Mouse (Mus musculus) stomach, embryonic 14.5 days (tissue): ENCODE data around the gene Mtx3. TPM values are rescaled to one million over a fixed set of nuclear protein-coding genes. Genes with fewer than 3 reads are reported as not detected.
A peak's percentile ranks its signal among the peaks of the same experiment; 100 is the strongest.
"Not testable (repeated sequence)": the region's sequence is repeated elsewhere in the genome, so short reads cannot be mapped to it uniquely, and the experiment has no call there.

Source experiments
- ATAC-seq: fragments of 200-750 bp; cut with Nextera tagmentation; 2 replicates; pipeline ENCODE4 v1.8.0; 2017; ENCODE audit warnings: low read depth, moderate TSS enrichment; ENCODE audit not compliant: insufficient number of reproducible peaks, insufficient read depth, low FRiP score
- H3K27ac ChIP-seq: fragments of 300-500 bp; sonication (generic); 2 replicates; pipeline ENCODE4 v1.5.1; 2014; ENCODE audit warnings: mild to moderate bottlenecking, low read length, moderate library complexity, mixed read lengths
- H3K27me3 ChIP-seq: fragments of 300-500 bp; sonication (generic); 2 replicates; pipeline ENCODE4 v1.6.1; 2014; ENCODE audit warnings: low read length, control low read depth, mixed read lengths; ENCODE audit not compliant: control insufficient read depth, insufficient read depth
- H3K36me3 ChIP-seq: fragments of 300-500 bp; sonication (generic); 2 replicates; pipeline ENCODE4 v1.6.1; 2014; ENCODE audit warnings: mild to moderate bottlenecking, control low read depth, low read length, moderate library complexity, mixed read lengths; ENCODE audit not compliant: control insufficient read depth, insufficient read depth
- H3K4me1 ChIP-seq: fragments of 300-500 bp; sonication (generic); 2 replicates; pipeline ENCODE4 v1.6.1; 2014; ENCODE audit warnings: low read length, control low read depth, mixed read lengths; ENCODE audit not compliant: control insufficient read depth, insufficient read depth
- H3K4me2 ChIP-seq: fragments of 300-500 bp; sonication (generic); replicated peaks from 2 replicates; pipeline ENCODE4 v1.6.1; 2014; ENCODE audit warnings: low read depth, low read length, control low read depth
- H3K4me3 ChIP-seq: fragments of 300-500 bp; sonication (generic); 2 replicates; pipeline ENCODE4 v1.5.1; 2014; ENCODE audit warnings: low read depth, low read length, control low read depth
- H3K9ac ChIP-seq: fragments of 300-500 bp; sonication (generic); replicated peaks from 2 replicates; pipeline ENCODE4 v1.6.1; 2014; ENCODE audit warnings: low read depth, mild to moderate bottlenecking, control low read depth, low read length, moderate library complexity, mixed read lengths
- H3K9me3 ChIP-seq: fragments of 300-500 bp; sonication (generic); 2 replicates; pipeline ENCODE4 v1.6.1; 2016; ENCODE audit warnings: low read depth, low read length, control low read depth; ENCODE audit not compliant: control insufficient read depth
- WGBS: fragments of 180-500 bp; shearing (Covaris S2); extraction: QIAGEN DNeasy Blood & Tissue Kit; methylation state at CpG from one replicate; pipeline ENCODE4 v1.1.7; 2014; 5-methylcytosine and 5-hydroxymethylcytosine counted together
- polyA plus RNA-seq: library from polyadenylated mRNA; unstranded; fragments of >200 nt; fragmentation: Nextera tagmentation; extraction: Ambion mirVana; gene quantifications from 2 replicates; pipeline ENCODE4 v1.2.1, GENCODE M21; 2014

Gene Mtx3
- polyA plus RNA-seq = 6.6 and 6.7 TPM in 2 replicates

- Histone ChIP-seq H3K27ac (peak within 1 kb of the TSS; percentile 80), H3K27me3 (no peaks in the 10 kb centered on the region), H3K4me2 (peak within 1 kb of the TSS; percentile 46), H3K4me3 (peak within 1 kb of the TSS; percentile 93), H3K9me3 (no peaks in the 10 kb centered on the region), H3K9ac (peak within 1 kb of the TSS; percentile 59), H3K4me1 (peaks cover 4% of the 10 kb centered on the region; the same call in 1 of the 2 replicates), H3K36me3 (peaks cover 25% of the 10 kb centered on the region; the same call in 1 of the 2 replicates)
- peak; percentile 97 for ATAC-seq
- 3% methylated on average over 40 of the region's 40 CpGs for WGBS
Observed at GRCm38 (mm10) chr13:92844586-92845221, at the start of gene Mtx3. TSS of gene Mtx3 (plus strand) at chr13:92844760.

DNA sequence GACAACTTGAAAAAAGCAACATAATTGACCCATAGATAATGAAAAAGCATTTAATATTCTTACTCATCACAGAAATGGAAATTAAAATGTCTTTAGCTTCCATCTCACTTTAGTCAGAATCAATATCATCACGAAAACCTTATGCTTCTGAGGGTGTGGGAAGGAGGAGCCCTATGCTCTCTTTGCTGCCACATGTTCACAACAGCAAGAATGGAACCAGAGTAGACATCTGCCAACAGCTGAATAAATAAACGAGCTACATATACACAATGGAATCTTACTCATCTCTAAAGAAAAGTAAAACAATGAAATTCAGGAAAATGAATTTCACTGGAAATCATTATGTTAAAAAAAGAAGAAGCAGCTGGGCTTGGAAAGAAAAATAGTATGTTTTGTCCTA is 45.7 kb upstream of the Mtx3 start:
- 69% methylated on average over 2 of the region's 2 CpGs for WGBS

GRCm38 (mm10) chr13:92799306-92799925 is 45.1 kb upstream of the Mtx3 start:
- H3K36me3 ChIP-seq = no peaks in the 10 kb centered on the region
- H3K9me3 ChIP-seq = no peaks in the 10 kb centered on the region
- 54% methylated on average over 7 of the region's 7 CpGs for WGBS
- no peak overlapping the region for H3K9ac ChIP-seq
- H3K4me3 ChIP-seq = no peak overlapping the region
- no peak for ATAC-seq
- peaks cover 3% of the 10 kb centered on the region; the same call in 1 of the 2 replicates for H3K4me1 ChIP-seq
- H3K27ac ChIP-seq = no peak overlapping the region
- H3K4me2 ChIP-seq = no peak overlapping the region
- H3K27me3 ChIP-seq = peaks cover 2% of the 10 kb centered on the region; the same call in 1 of the 2 replicates

More for the DNA sequence above, 45.7 kb upstream of the Mtx3 start:
- Histone ChIP-seq H3K36me3 (no peaks in the 10 kb centered on the region), H3K9me3 (no peaks in the 10 kb centered on the region), H3K27ac (no peak overlapping the region), H3K27me3 (peaks cover 8% of the 10 kb centered on the region; the same call in 1 of the 2 replicates), H3K9ac (no peak overlapping the region), H3K4me2 (no peak overlapping the region), H3K4me3 (no peak overlapping the region), H3K4me1 (peaks cover 5% of the 10 kb centered on the region; the same call in 1 of the 2 replicates)
- ATAC-seq = no peak

DNA sequence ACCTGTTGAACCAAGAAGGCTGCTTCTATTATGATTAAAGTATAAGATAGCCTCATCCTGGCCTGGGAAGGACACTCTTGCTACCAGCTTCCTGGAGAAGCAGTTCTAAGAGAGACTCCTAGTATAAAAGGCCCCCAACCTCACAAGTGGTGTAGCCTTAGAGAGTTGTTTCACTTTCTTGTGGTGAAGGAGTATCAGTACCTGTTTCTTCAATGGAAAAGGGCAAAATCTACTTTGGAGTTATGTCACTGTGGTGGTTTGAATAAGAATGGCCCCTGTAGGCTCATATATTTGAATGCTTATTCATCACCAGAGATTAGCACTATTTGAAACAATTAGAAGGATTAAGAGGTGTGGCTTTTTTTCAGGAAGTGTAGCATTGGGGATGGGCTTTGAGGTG is 37.8 kb upstream of the Mtx3 start:
- H3K4me3 ChIP-seq = no peak overlapping the region

GRCm38 (mm10) chr13:92807849-92808248 is 36.7 kb upstream of the Mtx3 start:
- Histone ChIP-seq H3K9ac (no peak overlapping the region), H3K4me2 (no peak overlapping the region), H3K4me3 (no peak overlapping the region), H3K27me3 (no peaks in the 10 kb centered on the region), H3K27ac (no peak overlapping the region), H3K36me3 (no peaks in the 10 kb centered on the region), H3K9me3 (no peaks in the 10 kb centered on the region), H3K4me1 (no peaks in the 10 kb centered on the region)
- ATAC-seq = no peak
- WGBS = 92% methylated on average over 3 of the region's 3 CpGs

More for the DNA sequence above, 37.8 kb upstream of the Mtx3 start:
- ATAC-seq = no peak
- Histone ChIP-seq H3K4me1 (no peaks in the 10 kb centered on the region), H3K27ac (no peak overlapping the region), H3K9ac (no peak overlapping the region), H3K4me2 (no peak overlapping the region), H3K9me3 (no peaks in the 10 kb centered on the region), H3K27me3 (no peaks in the 10 kb centered on the region), H3K36me3 (no peaks in the 10 kb centered on the region)

DNA sequence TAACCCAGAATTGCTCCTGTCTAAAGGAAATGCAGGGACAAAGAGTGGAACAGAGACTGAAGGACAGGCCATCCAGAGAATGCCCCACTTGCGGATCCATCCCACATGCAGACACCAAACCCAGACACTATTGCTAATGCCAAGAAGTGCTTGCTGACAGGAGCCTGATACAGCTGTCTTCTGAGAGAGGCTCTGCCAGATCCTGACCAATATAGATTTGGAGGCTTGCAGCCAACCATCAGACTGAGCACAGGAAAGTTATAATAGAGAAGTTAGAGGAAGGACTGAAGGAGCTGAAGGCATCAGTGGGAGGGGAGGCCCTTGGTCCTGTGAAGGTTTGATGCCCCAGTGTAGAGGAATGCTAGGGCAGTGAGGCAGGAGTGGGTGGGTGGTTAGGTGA is 34.0 kb upstream of the Mtx3 start:
- not testable (repeated sequence) for H3K27me3 ChIP-seq, ATAC-seq, H3K4me1 ChIP-seq, H3K36me3 ChIP-seq, H3K9me3 ChIP-seq, H3K27ac ChIP-seq, H3K9ac ChIP-seq, H3K4me2 ChIP-seq, H3K4me3 ChIP-seq
- whole genome bisulfite sequencing = 77% methylated on average over 1 of the region's 1 CpGs

DNA sequence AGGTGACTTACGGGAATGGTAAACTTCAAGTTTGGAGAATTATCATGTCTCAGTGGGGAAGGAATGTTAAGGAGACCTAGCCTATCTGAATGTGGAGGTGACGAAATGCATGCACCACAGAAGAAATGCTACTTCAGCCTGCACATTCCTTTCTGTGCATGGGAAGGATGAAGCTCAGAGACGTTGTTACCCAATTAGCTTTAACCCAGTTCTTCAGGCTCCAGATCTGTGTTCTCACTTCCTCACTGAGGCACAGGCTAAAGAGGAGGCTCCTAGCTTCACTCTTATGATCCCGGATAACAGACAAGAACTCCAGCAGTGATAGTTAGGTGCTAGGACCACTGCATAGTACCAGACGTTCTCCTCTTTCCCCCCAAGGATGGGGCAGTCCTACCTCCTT is 28.2 kb upstream of the Mtx3 start:
- H3K36me3 ChIP-seq = no peaks in the 10 kb centered on the region
- 78% methylated on average over 5 of the region's 5 CpGs for WGBS
- no peaks in the 10 kb centered on the region for H3K9me3 ChIP-seq
- no peak overlapping the region for H3K9ac ChIP-seq
- H3K4me1 ChIP-seq = no peaks in the 10 kb centered on the region
- no peak for ATAC-seq
- no peak overlapping the region for H3K4me3 ChIP-seq
- no peaks in the 10 kb centered on the region for H3K27me3 ChIP-seq
- H3K27ac ChIP-seq = no peak overlapping the region
- H3K4me2 ChIP-seq = no peak overlapping the region

DNA sequence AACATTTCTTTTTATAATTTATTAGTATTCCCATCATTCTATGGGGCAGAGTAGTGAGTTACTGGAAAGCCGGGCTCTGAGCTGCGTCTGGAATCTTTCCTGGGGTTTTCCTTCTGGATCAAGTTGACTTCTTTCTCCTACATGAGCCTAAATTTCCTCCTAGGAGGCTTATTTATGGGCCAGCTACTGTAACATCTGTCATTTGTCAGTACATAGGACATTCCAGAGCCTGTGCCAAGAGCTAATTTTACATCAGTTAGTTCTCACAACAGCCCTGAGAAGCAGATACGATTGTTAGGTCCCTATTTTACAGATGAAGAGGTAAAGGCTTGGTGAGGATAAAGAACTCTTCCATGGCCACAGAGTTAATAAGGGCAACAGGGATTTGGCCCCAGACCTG is 27.2 kb upstream of the Mtx3 start:
- H3K9ac ChIP-seq = no peak overlapping the region
- no peaks in the 10 kb centered on the region for H3K36me3 ChIP-seq
- no peaks in the 10 kb centered on the region for H3K9me3 ChIP-seq
- WGBS = 44% methylated on average over 3 of the region's 3 CpGs
- H3K4me2 ChIP-seq = no peak overlapping the region
- ATAC-seq = no peak
- H3K27me3 ChIP-seq = no peaks in the 10 kb centered on the region
- no peaks in the 10 kb centered on the region for H3K4me1 ChIP-seq
- no peak overlapping the region for H3K27ac ChIP-seq
- no peak overlapping the region for H3K4me3 ChIP-seq
